Mouse (Mus musculus): Measurements from ENCODE around the gene 1700016D06Rik.

GRCm38 (mm10) chr8:11650021-11650420, 50.8 kb downstream of the 1700016D06Rik start:
- no peak for TF ChIP-seq CTCF (IDR thresholded peaks at IDR 0.05; ENCODE audit: low read depth)
- no peak for TF ChIP-seq EP300 (IDR thresholded peaks at IDR 0.05; ENCODE audit: low read depth)
